Mouse (Mus musculus) forebrain, embryonic 12.5 days (tissue): ENCODE measurements around the gene Cfb. TPM values are rescaled to one million over a fixed set of nuclear protein-coding genes. Genes with fewer than 3 reads are reported as not detected.
"Not testable (repeated sequence)": the region's sequence is repeated elsewhere in the genome, so short reads cannot be mapped to it uniquely, and the experiment has no call there.

ENCODE experiments used
- ATAC-seq: fragments of 200-750 bp; cut with Nextera tagmentation; 2 replicates; pipeline ENCODE4 v1.8.0; 2017; ENCODE audit warnings: moderate TSS enrichment; ENCODE audit not compliant: low FRiP score
- H3K27ac ChIP-seq: fragments of 300-500 bp; sonication (generic); 2 replicates; pipeline ENCODE4 v1.5.1; 2016; ENCODE audit warnings: mild to moderate bottlenecking
- H3K27me3 ChIP-seq: fragments of 300-500 bp; sonication (generic); 2 replicates; pipeline ENCODE4 v1.6.1; 2016; ENCODE audit warnings: mild to moderate bottlenecking
- H3K36me3 ChIP-seq: fragments of 300-500 bp; sonication (generic); replicated peaks from 2 replicates; pipeline ENCODE4 v1.6.1; 2016; ENCODE audit warnings: mild to moderate bottlenecking
- H3K4me1 ChIP-seq: fragments of 300-500 bp; sonication (generic); 2 replicates; pipeline ENCODE4 v1.6.1; 2016
- H3K4me2 ChIP-seq: fragments of 300-500 bp; sonication (generic); 2 replicates; pipeline ENCODE4 v1.6.1; 2016; ENCODE audit warnings: mild to moderate bottlenecking, moderate library complexity
- H3K4me3 ChIP-seq: fragments of 300-500 bp; sonication (generic); replicated peaks from 2 replicates; pipeline ENCODE4 v1.5.1; 2016; ENCODE audit warnings: mild to moderate bottlenecking
- H3K9ac ChIP-seq: fragments of 300-500 bp; sonication (generic); 2 replicates; pipeline ENCODE4 v1.6.1; 2016; ENCODE audit warnings: mild to moderate bottlenecking
- H3K9me3 ChIP-seq: fragments of 300-500 bp; sonication (generic); 2 replicates; pipeline ENCODE4 v1.6.1; 2016
- WGBS: fragments of 180-500 bp; shearing (Covaris S2); methylation state at CpG from one replicate; pipeline ENCODE4 v1.1.7; 2016; 5-methylcytosine and 5-hydroxymethylcytosine counted together
- polyA plus RNA-seq: library from polyadenylated mRNA; unstranded; fragments of >200 nt; fragmentation: Nextera tagmentation; extraction: Ambion mirVana; gene quantifications from 2 replicates; pipeline ENCODE4 v1.2.1, GENCODE M21; 2016

Cfb gene
- 2.9 and 3.6 TPM in 2 replicates for polyA plus RNA-seq

DNA sequence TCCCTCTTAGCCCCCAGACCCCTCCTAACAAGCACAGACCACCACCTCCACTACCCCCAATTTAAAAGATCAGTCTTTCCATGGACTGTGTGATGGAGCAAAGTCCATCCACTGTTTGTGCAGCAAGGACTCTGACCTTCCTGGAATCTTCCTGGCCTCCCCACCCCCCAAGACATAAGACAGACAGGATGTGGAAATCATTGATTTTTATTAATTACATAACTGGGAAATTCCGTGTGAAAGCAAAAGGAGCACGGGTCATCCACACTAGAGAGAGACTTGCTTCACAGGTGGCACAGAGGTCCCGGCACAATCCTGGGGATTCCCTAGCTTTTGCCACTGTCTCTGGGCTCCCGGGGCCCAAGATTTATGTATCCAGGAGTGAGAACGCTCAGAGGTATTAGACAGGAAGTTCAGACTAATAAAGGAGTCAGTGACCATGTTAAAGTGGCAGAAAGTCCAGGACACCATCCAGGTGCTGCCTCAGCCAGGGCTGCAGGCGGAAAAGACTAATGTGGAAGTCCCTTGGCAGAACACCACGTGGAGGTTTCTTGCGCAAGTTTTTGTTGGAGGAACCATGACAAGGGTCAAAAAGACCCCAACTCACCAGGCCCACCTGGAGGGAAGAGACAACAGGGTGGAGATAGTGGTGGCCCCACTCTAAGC lies at the start of gene Cfb:
Gene Cfb (minus strand): TSS at position 103 of the 666 bp plus-strand sequence.
- Histone ChIP-seq H3K9ac (no peak within 1 kb of the TSS), H3K27me3 (peaks cover 9% of the 10 kb centered on the region; the same call in 1 of the 2 replicates), H3K4me3 (no peak within 1 kb of the TSS), H3K27ac (no peak within 1 kb of the TSS), H3K36me3 (peaks cover 5% of the 10 kb centered on the region; the same call in 1 of the 2 replicates), H3K9me3 (no peaks in the 10 kb centered on the region), H3K4me2 (no peak within 1 kb of the TSS), H3K4me1 (peaks cover 3% of the 10 kb centered on the region; the same call in 1 of the 2 replicates)
- WGBS: 76% methylated on average over 8 of the region's 8 CpGs
- no peak for ATAC-seq

DNA sequence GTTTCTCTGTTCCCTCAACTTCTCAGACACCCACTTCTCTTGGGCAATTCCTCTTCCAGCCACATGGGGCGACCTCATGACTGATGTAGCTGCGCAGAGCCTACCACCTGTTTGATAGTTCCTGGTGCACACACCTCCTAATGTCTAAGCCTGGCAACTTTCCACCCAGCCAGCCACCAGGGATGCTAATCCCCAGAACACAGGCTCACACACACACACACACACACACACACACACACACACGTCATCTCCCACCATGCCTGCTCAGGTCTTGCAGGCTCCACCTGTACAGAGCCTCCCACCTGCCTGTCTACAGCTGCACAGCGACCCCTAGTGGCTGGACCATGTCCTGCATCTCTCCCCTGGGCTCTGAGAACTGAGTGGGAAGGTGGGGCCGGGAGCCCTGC lies 49.6 kb upstream of the Cfb start:
- 52% methylated on average over 5 of the region's 5 CpGs for WGBS
- ATAC-seq: peak; percentile 50; the same call in 1 of the 2 replicates
- H3K9me3 ChIP-seq: no peaks in the 10 kb centered on the region
- H3K9ac ChIP-seq: no peak overlapping the region
- H3K27ac ChIP-seq: no peak overlapping the region
- no peak overlapping the region for H3K4me2 ChIP-seq
- H3K4me3 ChIP-seq: no peak overlapping the region
- H3K36me3 ChIP-seq: peaks cover 73% of the 10 kb centered on the region
- no peaks in the 10 kb centered on the region for H3K27me3 ChIP-seq
- no peaks in the 10 kb centered on the region for H3K4me1 ChIP-seq

DNA sequence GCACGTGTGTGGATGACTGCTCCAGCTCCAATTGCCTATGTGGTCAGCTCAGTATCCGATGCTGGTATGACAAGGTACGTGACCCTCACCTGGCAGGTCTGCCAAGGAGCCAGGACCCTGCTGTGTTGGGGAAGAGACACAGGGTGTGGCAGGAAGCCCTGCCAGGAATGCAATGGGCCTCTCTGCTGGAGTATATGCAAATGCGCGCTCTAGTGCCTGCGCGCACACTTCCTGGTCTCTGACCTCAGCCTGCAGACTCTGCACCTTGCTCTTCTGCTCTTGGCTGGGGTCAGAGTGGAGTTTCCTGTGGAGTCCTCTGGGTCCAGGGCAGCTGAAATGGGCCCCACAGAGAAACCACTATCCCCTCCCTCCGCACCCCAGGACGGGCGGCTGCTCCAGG lies 48.7 kb upstream of the Cfb start:
- H3K27ac ChIP-seq: no peak overlapping the region
- no peaks in the 10 kb centered on the region for H3K27me3 ChIP-seq
- 93% methylated on average over 10 of the region's 10 CpGs for WGBS
- no peak overlapping the region for H3K4me3 ChIP-seq
- H3K4me1 ChIP-seq: no peaks in the 10 kb centered on the region
- no peak for ATAC-seq
- no peak overlapping the region for H3K9ac ChIP-seq
- peaks cover 82% of the 10 kb centered on the region for H3K36me3 ChIP-seq
- no peak overlapping the region for H3K4me2 ChIP-seq
- no peaks in the 10 kb centered on the region for H3K9me3 ChIP-seq

DNA sequence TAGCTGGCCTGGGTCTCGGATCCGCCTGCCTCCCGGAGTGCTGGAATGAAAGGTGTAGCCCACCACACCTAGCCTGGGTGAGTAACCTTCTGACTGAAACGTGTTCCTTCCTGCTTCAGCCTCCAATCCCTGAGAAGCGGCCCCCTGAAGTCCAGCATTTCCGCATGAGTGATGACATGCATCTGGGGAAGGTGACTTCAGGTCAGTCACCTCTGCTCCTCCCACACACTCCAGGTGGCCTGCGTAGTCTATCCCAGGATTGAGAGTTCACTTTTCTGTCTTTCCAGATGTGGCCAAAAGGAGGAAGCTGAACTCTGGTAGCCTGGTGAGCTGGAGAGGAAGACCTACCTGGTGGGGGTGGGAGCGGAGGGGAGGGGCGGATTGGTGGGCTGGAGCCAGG lies 40.6 kb upstream of the Cfb start:
- 94% methylated on average over 9 of the region's 9 CpGs for WGBS
- ATAC-seq: no peak
- peaks cover 67% of the 10 kb centered on the region for H3K36me3 ChIP-seq
- H3K27me3 ChIP-seq: no peaks in the 10 kb centered on the region
- no peak overlapping the region for H3K4me3 ChIP-seq
- no peaks in the 10 kb centered on the region for H3K9me3 ChIP-seq
- peaks cover 15% of the 10 kb centered on the region for H3K4me1 ChIP-seq
- H3K27ac ChIP-seq: no peak overlapping the region
- H3K4me2 ChIP-seq: no peak overlapping the region
- no peak overlapping the region for H3K9ac ChIP-seq

DNA sequence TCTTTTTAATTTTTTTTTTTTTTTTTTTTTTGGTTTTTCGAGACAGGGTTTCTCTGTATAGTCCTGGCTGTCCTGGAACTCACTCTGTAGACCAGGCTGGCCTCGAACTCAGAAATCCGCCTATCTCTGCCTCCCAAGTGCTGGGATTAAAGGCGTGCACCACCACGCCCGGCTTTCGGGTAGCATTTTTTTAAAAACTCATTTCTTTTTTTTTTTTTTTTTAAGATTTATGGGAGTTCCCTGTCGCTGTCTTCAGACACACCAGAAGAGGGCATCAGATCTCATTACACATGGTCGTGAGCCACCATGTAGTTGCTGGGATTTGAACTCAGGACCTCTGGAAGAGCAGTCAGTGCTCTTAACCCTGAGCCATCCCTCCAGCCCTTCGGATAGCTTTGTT lies 39.6 kb upstream of the Cfb start:
- H3K36me3 ChIP-seq: peaks cover 58% of the 10 kb centered on the region
- peaks cover 23% of the 10 kb centered on the region for H3K4me1 ChIP-seq
- not testable (repeated sequence) for H3K4me3 ChIP-seq, H3K9ac ChIP-seq, H3K27ac ChIP-seq, H3K9me3 ChIP-seq, H3K27me3 ChIP-seq, H3K4me2 ChIP-seq, ATAC-seq
- WGBS: 93% methylated on average over 9 of the region's 10 CpGs

DNA sequence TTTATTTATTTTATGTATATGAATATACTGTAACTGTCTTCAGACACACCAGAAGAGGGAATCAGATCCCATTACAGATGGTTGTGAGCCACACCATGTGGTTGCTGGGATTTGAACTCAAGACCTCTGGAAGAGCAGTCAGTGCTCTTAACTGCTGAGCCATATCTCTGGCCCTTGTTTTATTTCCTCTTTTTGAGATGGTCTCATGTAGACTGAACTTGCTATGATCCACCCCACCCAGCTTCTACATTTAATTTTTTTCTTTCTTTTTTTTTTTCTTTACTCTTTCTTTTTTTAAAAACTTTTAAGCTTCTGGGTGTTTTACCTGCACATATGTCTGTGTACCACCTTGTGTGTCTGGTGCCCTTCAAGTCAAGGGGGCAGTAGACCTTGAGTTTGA lies 38.5 kb upstream of the Cfb start:
- not testable (repeated sequence) for H3K9me3 ChIP-seq, H3K27me3 ChIP-seq, H3K9ac ChIP-seq, H3K4me3 ChIP-seq, H3K27ac ChIP-seq, ATAC-seq
- Histone ChIP-seq H3K4me2 (peak overlapping the region; percentile 98; the same call in 1 of the 2 replicates), H3K4me1 (peaks cover 34% of the 10 kb centered on the region), H3K36me3 (peaks cover 53% of the 10 kb centered on the region)

DNA sequence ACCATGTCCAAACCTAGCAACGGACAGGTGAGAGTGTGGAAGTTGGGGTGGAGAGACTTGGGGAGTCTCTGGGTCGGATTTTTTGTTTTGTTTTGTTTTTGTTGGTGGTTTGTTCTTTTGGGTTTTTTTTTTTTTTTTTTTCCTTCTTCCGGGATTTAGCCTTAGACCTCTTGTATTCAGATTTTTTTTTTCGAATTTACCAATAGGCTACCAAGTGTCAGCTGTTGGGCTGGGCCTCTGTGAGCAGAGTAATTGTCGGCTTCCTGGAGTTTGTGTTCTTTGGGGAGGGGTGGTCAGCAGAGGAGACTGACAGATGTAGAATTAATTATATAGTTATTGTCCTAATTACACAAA lies 37.5 kb upstream of the Cfb start:
- WGBS: 0% methylated on average over 5 of the region's 5 CpGs
- ATAC-seq: no peak
- no peaks in the 10 kb centered on the region for H3K9me3 ChIP-seq
- peak overlapping the region; percentile 100 for H3K4me3 ChIP-seq
- H3K9ac ChIP-seq: peak overlapping the region; percentile 99
- no peaks in the 10 kb centered on the region for H3K27me3 ChIP-seq
- peak overlapping the region; percentile 98 for H3K4me2 ChIP-seq
- peaks cover 47% of the 10 kb centered on the region for H3K36me3 ChIP-seq
- H3K4me1 ChIP-seq: peaks cover 43% of the 10 kb centered on the region
- peak overlapping the region; percentile 98 for H3K27ac ChIP-seq

DNA sequence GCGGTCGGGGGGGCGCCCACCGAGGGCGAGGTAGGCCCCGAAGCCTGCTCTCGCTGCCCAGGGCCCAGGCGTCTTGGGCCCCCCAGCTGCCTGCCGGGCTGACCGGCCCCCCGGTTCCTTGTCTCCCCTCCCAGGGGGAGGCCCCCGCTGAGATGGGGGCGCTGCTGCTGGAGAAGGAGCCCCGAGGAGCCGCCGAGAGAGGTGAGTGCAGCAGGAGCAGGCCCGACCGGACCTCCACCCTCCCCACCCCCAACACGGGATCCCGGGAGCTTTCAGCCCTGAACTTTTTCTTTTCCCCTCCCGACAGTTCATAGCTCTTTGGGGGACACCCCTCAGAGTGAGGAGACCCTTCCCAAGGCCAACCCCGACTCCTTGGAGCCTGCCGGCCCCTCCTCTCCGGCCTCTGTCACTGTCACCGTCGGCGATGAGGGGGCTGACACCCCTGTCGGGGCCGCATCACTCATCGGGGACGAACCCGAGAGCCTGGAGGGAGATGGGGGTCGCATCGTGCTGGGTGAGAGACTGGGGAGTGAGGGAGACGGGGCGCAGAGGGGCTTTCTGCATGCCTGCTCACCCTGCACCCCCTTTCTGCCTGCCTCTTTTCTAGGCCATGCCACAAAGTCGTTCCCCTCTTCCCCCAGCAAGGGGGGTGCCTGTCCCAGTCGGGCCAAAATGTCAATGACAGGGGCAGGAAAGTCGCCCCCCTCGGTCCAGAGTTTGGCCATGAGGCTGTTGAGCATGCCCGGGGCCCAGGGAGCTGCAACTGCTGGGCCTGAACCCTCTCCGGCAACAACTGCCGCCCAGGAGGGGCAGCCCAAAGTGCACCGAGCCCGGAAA lies 37.0 kb upstream of the Cfb start:
- Histone ChIP-seq H3K36me3 (peaks cover 41% of the 10 kb centered on the region), H3K9ac (peak overlapping the region; percentile 99), H3K9me3 (no peaks in the 10 kb centered on the region), H3K27me3 (no peaks in the 10 kb centered on the region), H3K27ac (peak overlapping the region; percentile 98), H3K4me1 (peaks cover 43% of the 10 kb centered on the region), H3K4me3 (peak overlapping the region; percentile 100), H3K4me2 (peak overlapping the region; percentile 98)
- WGBS: 2% methylated on average over 39 of the region's 45 CpGs
- peak; percentile 2; the same call in 1 of the 2 replicates for ATAC-seq

DNA sequence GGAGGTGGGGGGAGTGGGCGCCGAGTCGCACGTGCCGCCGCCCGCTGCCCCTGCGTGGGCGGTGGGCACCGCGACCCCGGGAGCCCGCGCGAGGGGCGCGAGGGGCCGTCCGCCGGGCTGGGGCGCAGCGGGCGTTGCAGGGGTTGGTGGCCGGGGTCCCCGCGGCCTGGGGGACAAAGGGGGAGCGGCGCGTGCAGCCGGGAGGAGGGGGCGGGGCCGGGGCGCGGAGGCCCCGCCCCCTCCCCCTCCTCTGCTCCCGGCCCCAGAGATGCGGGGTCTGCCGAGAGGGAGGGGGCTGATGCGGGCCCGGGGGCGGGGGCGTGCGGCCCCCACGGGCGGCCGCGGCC lies 36.4 kb upstream of the Cfb start:
- H3K9me3 ChIP-seq: no peaks in the 10 kb centered on the region
- ATAC-seq: peak; percentile 28
- H3K4me1 ChIP-seq: peaks cover 46% of the 10 kb centered on the region
- no peaks in the 10 kb centered on the region for H3K27me3 ChIP-seq
- WGBS: under 1% methylated on average over 20 of the region's 47 CpGs
- peak overlapping the region; percentile 99 for H3K9ac ChIP-seq
- peak overlapping the region; percentile 100 for H3K4me3 ChIP-seq
- H3K36me3 ChIP-seq: peaks cover 35% of the 10 kb centered on the region
- peak overlapping the region; percentile 98 for H3K4me2 ChIP-seq
- H3K27ac ChIP-seq: peak overlapping the region; percentile 98

DNA sequence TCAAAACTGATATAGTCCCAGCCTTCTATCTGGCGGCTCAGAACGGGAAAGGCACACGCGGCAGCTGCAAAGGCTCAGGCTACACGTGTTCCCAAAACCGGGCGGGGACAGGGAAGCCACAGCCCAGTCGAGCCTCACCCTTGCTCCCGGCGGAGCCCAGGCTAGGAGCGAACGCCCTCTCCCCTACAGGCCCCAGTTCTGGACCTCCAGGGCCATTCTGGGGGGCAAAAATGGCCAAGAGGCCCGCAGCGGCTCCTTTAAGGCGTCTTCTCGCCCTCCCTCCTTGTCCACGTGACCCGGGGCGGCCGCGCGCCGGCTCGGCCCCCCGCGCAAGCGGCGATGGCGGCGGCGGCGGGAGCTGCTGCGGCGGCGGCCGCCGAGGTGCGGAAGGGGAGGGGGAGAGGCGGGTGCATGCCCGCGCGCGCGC lies 35.9 kb upstream of the Cfb start, which contains the start of the genes C2 and Ehmt2:
Gene C2 (minus strand): TSS at position 106 of the 427 bp plus-strand sequence.
Gene Ehmt2 (plus strand): TSS at position 310 of the 427 bp plus-strand sequence.
- Histone ChIP-seq H3K4me3 (peak within 1 kb of the TSS; percentile 100), H3K9me3 (no peaks in the 10 kb centered on the region), H3K27ac (peak within 1 kb of the TSS; percentile 98), H3K4me2 (peak within 1 kb of the TSS; percentile 98), H3K4me1 (peaks cover 49% of the 10 kb centered on the region), H3K27me3 (no peaks in the 10 kb centered on the region), H3K9ac (peak within 1 kb of the TSS; percentile 99), H3K36me3 (peaks cover 30% of the 10 kb centered on the region)
- peak; percentile 36 for ATAC-seq
- WGBS: under 1% methylated on average over 36 of the region's 44 CpGs

DNA sequence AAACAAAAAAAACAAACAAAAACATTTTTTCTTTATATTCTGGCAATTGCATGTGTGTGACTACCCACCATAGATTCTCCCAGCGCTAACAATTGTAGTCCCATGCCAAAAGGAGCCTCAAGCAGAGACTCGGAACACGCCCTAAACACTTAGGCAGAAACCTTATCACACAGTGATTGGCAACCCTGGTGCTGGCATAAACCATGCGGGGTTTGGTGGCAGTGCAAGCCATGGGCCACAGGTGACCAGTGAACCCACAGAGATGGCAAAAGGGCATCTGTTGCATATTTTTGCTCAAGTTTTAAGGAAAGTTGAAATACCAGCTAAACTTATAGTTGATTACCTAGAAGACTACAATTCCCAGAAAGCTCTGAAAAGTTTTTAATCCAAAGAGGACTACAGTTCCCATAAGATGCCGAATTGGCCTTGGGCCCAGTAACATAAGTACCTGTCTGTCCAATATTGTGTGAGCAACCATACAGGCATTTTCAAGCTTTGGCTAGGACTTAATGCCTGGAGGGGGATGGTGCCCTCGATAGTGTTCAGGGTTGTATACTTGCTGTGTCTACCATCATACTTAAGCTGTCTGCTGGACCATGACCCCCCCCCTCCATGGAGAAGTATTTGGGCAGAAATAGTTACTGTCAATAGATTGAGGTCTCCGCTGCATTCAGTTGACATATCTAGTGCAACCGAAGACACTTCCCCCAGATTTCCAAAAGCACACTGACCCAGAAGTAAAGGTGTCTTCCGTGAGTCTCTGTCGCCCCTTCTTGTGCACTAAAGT lies 35.2 kb upstream of the Cfb start:
- Histone ChIP-seq H3K9ac (peak overlapping the region; percentile 99), H3K4me1 (peaks cover 49% of the 10 kb centered on the region), H3K27me3 (no peaks in the 10 kb centered on the region), H3K36me3 (peaks cover 24% of the 10 kb centered on the region), H3K9me3 (no peaks in the 10 kb centered on the region), H3K27ac (peak overlapping the region; percentile 98), H3K4me2 (peak overlapping the region; percentile 98), H3K4me3 (peak overlapping the region; percentile 100)
- 21% methylated on average over 10 of the region's 10 CpGs for WGBS
- no peak for ATAC-seq

DNA sequence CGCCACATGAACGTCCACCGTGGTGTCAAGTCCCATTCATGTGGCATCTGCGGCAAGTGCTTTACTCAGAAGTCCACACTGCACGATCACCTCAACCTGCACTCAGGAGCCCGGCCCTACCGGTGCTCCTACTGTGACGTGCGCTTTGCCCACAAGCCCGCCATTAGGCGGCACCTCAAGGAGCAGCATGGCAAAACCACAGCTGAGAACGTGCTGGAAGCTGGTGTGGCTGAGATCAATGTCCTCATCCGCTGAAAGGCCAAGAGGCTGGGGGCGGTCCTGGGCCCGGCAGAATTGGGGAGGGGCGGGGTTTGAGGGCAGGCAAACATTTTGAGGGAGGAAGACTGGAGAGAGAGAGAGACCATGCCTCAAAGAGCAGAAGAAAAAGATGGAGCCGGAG lies 34.0 kb upstream of the Cfb start:
- H3K4me2 ChIP-seq: peak overlapping the region; percentile 98
- H3K27me3 ChIP-seq: no peaks in the 10 kb centered on the region
- peak overlapping the region; percentile 98; the same call in 1 of the 2 replicates for H3K9ac ChIP-seq
- peak overlapping the region; percentile 86 for H3K4me3 ChIP-seq
- peaks cover 17% of the 10 kb centered on the region for H3K36me3 ChIP-seq
- peaks cover 49% of the 10 kb centered on the region for H3K4me1 ChIP-seq
- H3K27ac ChIP-seq: peak overlapping the region; percentile 42; the same call in 1 of the 2 replicates
- ATAC-seq: no peak
- WGBS: 84% methylated on average over 17 of the region's 17 CpGs
- H3K9me3 ChIP-seq: no peaks in the 10 kb centered on the region
